Mouse (Mus musculus): ENCODE data around the gene Cul7. TPM values are rescaled to one million over a fixed set of nuclear protein-coding genes. Genes with fewer than 3 reads are reported as not detected.

Gene Cul7
- polyA plus RNA-seq, 1 experiment from 2014 or later, result 34.3 TPM

DNA sequence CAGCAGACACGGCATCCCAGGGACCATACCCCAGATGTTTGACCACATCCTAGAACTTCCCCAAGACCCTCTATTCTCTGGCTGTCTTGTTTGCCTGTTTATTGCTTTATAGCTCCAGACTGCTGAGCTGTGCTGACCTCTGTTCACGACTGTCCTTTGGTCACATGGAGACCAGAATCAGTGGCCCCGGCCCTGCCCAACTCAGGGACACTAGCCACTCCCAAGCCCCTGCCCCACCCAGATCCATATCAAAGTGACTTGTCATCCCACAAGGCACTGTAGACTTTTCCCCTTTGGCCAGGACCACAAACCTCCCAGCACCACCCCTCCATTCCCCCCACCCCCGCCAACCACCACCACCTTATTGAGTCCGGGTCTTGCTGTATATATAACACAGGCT lies 49.1 kb downstream of the Cul7 start:
- Histone ChIP-seq H3K9ac (ENCODE audit: low read length) (no peak overlapping the region), H3K4me3 (ENCODE audit: control insufficient read depth in 1 of 2, insufficient read depth in 1 of 2, low read depth in 1 of 2, low read length in 2 of 2) (no peak overlapping the region), H3K27me3 (ENCODE audit: control insufficient read depth, insufficient read depth, low read length) (no peaks in the 10 kb centered on the region), H3K4me2 (ENCODE audit: low read length) (no peak overlapping the region), H3K36me3 (ENCODE audit: control insufficient read depth, insufficient read depth, low read length) (peaks cover 28% of the 10 kb centered on the region), H3K27ac (replicated peaks in 1 of 2; ENCODE audit: control insufficient read depth in 1 of 2, insufficient read depth in 1 of 2, low read depth in 2 of 2, low read length in 2 of 2) (no peak overlapping the region), H3K4me1 (ENCODE audit: control insufficient read depth in 2 of 2, insufficient read depth in 2 of 2, low read length in 2 of 2) (peaks cover 10 to 17% of the 10 kb centered on the region in 2 experiments), H3K9me3 (ENCODE audit: control insufficient read depth, low read length) (no peaks in the 10 kb centered on the region)
- no peak for ATAC-seq (ENCODE audit: insufficient number of reproducible peaks, insufficient read depth, low FRiP score, low read depth)
- 79% methylated on average over 5 of the region's 5 CpGs for WGBS

DNA sequence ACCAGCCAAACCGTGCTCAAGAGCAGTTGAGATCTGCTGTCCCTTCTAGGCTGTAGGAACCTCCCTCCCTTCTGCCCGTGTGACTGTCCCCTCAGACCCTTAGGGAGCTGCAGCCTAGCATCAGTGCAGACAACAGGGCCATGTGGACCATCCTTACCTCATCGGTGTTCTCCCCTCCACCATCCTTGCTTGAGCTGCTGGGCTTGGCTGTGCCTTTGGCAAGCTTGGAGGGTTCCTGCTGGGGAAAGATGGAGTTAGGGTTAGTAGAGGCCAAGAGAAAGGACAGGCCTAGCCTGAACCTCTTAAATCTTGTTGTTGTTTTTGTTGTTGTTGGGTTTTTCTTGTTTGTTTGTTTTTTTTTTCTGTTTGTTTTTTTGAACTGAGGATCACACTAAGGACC lies 49.8 kb downstream of the Cul7 start:
- Histone ChIP-seq H3K4me2 (ENCODE audit: low read length) (no peak overlapping the region), H3K4me3 (ENCODE audit: control insufficient read depth in 1 of 2, insufficient read depth in 1 of 2, low read depth in 1 of 2, low read length in 2 of 2) (no peak overlapping the region), H3K27me3 (ENCODE audit: control insufficient read depth, insufficient read depth, low read length) (no peaks in the 10 kb centered on the region), H3K27ac (replicated peaks in 1 of 2; ENCODE audit: control insufficient read depth in 1 of 2, insufficient read depth in 1 of 2, low read depth in 2 of 2, low read length in 2 of 2) (no peak overlapping the region), H3K36me3 (ENCODE audit: control insufficient read depth, insufficient read depth, low read length) (peaks cover 23% of the 10 kb centered on the region), H3K9me3 (ENCODE audit: control insufficient read depth, low read length) (no peaks in the 10 kb centered on the region), H3K9ac (ENCODE audit: low read length) (no peak overlapping the region), H3K4me1 (ENCODE audit: control insufficient read depth in 2 of 2, insufficient read depth in 2 of 2, low read length in 2 of 2) (peaks cover 10 to 17% of the 10 kb centered on the region in 2 experiments)
- 93% methylated on average over 3 of the region's 3 CpGs for WGBS
- no peak for ATAC-seq (ENCODE audit: insufficient number of reproducible peaks, insufficient read depth, low FRiP score, low read depth)

DNA sequence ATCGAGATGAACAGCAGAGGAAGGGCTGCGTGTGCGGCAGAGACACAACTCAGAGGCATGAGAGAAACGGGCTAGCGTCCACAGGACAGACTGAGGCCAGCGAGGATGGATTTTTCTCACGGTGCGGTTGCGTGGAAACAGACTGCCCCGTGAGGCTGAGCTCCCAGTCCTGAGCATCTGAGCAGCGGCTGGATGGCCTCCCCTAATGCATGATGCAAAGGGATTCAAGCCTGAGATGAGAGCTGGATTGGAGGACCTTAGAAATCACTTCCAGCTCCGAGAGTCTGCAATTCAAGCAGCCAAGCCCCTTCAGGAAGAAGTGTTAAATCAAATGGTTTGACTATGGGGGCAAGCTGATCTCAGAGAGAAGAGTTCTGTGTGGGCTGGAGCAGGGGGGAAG lies 51.4 kb downstream of the Cul7 start:
- 80% methylated on average over 12 of the region's 12 CpGs for WGBS
- Histone ChIP-seq H3K9ac (ENCODE audit: low read length) (no peak overlapping the region), H3K9me3 (ENCODE audit: control insufficient read depth, low read length) (no peaks in the 10 kb centered on the region), H3K4me1 (ENCODE audit: control insufficient read depth in 2 of 2, insufficient read depth in 2 of 2, low read length in 2 of 2) (peaks cover 10 to 22% of the 10 kb centered on the region in 2 experiments), H3K4me2 (ENCODE audit: low read length) (no peak overlapping the region), H3K27ac (replicated peaks in 1 of 2; ENCODE audit: control insufficient read depth in 1 of 2, insufficient read depth in 1 of 2, low read depth in 2 of 2, low read length in 2 of 2) (no peak overlapping the region), H3K4me3 (ENCODE audit: control insufficient read depth in 1 of 2, insufficient read depth in 1 of 2, low read depth in 1 of 2, low read length in 2 of 2) (no peak overlapping the region), H3K36me3 (ENCODE audit: control insufficient read depth, insufficient read depth, low read length) (peaks cover 23% of the 10 kb centered on the region), H3K27me3 (ENCODE audit: control insufficient read depth, insufficient read depth, low read length) (no peaks in the 10 kb centered on the region)
- ATAC-seq (ENCODE audit: insufficient number of reproducible peaks, insufficient read depth, low FRiP score, low read depth), result no peak

DNA sequence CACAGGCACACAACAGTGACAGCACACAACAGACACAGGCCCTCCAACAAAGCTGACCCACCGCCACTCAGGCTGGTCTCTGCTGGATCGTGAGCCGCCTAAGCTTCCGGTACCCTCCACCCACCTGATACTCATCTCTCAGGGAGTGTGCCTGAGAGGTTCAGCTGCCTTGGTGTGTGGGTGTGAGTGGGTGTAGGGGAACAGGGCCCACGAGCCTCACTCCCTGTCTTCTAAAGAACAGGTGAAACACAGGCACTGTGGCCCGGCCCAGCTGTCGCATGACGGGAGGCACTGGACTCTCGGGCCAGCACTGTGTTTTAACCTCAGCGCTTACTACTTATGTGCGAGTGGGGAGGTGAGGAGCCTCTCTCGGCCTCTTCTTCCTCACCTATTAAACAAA lies 52.0 kb downstream of the Cul7 start:
- Histone ChIP-seq H3K27ac (replicated peaks in 1 of 2; ENCODE audit: control insufficient read depth in 1 of 2, insufficient read depth in 1 of 2, low read depth in 2 of 2, low read length in 2 of 2) (no peak overlapping the region), H3K4me2 (ENCODE audit: low read length) (no peak overlapping the region), H3K9me3 (ENCODE audit: control insufficient read depth, low read length) (no peaks in the 10 kb centered on the region), H3K4me3 (ENCODE audit: control insufficient read depth in 1 of 2, insufficient read depth in 1 of 2, low read depth in 1 of 2, low read length in 2 of 2) (no peak overlapping the region), H3K9ac (ENCODE audit: low read length) (no peak overlapping the region), H3K36me3 (ENCODE audit: control insufficient read depth, insufficient read depth, low read length) (peaks cover 23% of the 10 kb centered on the region), H3K27me3 (ENCODE audit: control insufficient read depth, insufficient read depth, low read length) (no peaks in the 10 kb centered on the region), H3K4me1 (ENCODE audit: control insufficient read depth in 2 of 2, insufficient read depth in 2 of 2, low read length in 2 of 2) (peaks cover 10 to 22% of the 10 kb centered on the region in 2 experiments)
- 80% methylated on average over 12 of the region's 12 CpGs for WGBS
- no peak for ATAC-seq (ENCODE audit: insufficient number of reproducible peaks, insufficient read depth, low FRiP score, low read depth)

DNA sequence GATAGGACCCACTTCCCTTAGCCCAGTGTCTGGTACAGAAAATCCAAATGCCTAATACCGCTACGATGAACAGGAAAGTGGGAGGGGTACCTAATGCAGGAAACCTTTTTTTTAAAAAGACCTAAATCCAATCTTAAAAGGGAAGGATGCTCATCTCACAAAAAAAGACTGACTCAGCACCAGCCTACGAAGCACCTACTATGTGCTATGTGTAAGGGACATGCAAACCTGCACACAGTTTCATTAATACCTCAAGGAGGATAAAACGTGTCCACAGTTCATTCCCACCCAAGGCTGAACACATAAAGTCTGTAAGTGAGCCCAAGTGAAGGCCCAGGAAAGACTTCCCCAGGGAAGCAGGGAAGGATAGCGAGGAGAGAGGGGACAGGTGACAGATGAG lies 52.4 kb downstream of the Cul7 start:
- Histone ChIP-seq H3K27me3 (ENCODE audit: control insufficient read depth, insufficient read depth, low read length) (no peaks in the 10 kb centered on the region), H3K4me3 (ENCODE audit: control insufficient read depth in 1 of 2, insufficient read depth in 1 of 2, low read depth in 1 of 2, low read length in 2 of 2) (no peak overlapping the region), H3K9me3 (ENCODE audit: control insufficient read depth, low read length) (no peaks in the 10 kb centered on the region), H3K4me2 (ENCODE audit: low read length) (no peak overlapping the region), H3K4me1 (ENCODE audit: control insufficient read depth in 2 of 2, insufficient read depth in 2 of 2, low read length in 2 of 2) (peaks cover 10 to 22% of the 10 kb centered on the region in 2 experiments), H3K9ac (ENCODE audit: low read length) (peak overlapping the region; percentile 90; the same call in 1 of the 2 replicates), H3K36me3 (ENCODE audit: control insufficient read depth, insufficient read depth, low read length) (peaks cover 23% of the 10 kb centered on the region), H3K27ac (replicated peaks in 1 of 2; ENCODE audit: control insufficient read depth in 1 of 2, insufficient read depth in 1 of 2, low read depth in 2 of 2, low read length in 2 of 2) (no peak overlapping the region)
- 86% methylated on average over 5 of the region's 5 CpGs for WGBS
- ATAC-seq (ENCODE audit: insufficient number of reproducible peaks, insufficient read depth, low FRiP score, low read depth), result no peak

DNA sequence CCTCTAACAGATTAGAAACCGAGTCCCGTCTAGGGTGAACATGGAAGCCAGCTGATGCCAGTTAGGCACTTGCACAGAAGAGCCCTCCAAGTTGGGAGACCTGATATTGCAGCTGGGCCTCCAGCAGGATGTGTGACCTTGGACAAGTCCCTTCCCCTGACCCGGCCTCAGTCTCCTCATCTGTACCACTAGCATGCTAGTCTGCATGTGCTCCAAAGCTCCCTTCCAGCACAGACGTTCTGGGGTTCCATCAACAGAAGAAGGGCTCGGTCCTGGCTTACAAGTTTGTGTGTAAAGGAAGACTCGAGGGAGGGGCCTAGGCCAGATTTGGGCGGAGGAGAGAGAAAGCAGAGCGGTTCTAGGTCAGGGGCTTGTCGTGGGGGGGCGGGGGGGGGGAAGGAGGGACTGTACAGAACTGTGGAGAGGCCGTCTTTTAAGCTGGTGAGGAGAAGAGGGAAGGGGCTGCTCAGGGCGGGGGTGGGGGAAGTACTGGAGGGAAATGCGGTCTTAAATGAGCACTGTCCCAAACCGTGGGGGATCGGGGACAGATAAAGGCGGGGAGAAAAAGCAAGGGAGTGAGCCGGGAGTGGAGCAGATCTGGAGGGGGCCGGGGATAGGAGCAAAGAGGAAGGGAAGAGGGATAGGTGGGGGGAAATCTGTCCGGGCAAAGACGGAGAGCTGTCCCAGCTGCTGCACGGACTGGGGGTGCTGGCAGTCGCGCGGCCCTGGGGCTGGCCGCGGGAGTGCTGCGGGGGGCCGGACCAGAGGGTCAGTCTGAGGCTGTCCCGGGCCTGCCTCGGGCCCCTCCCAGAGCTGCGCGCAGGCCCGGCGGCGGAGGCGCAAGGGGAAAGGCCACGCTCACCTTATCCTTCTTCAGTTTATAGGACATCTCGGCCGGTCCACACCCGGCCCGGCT lies 54.1 kb downstream of the Cul7 start:
- peak overlapping the region; percentile 66 for H3K4me2 ChIP-seq (ENCODE audit: low read length)
- WGBS, result 3% methylated on average over 33 of the region's 41 CpGs
- peak; percentile 73 for ATAC-seq (ENCODE audit: insufficient number of reproducible peaks, insufficient read depth, low FRiP score, low read depth)

DNA sequence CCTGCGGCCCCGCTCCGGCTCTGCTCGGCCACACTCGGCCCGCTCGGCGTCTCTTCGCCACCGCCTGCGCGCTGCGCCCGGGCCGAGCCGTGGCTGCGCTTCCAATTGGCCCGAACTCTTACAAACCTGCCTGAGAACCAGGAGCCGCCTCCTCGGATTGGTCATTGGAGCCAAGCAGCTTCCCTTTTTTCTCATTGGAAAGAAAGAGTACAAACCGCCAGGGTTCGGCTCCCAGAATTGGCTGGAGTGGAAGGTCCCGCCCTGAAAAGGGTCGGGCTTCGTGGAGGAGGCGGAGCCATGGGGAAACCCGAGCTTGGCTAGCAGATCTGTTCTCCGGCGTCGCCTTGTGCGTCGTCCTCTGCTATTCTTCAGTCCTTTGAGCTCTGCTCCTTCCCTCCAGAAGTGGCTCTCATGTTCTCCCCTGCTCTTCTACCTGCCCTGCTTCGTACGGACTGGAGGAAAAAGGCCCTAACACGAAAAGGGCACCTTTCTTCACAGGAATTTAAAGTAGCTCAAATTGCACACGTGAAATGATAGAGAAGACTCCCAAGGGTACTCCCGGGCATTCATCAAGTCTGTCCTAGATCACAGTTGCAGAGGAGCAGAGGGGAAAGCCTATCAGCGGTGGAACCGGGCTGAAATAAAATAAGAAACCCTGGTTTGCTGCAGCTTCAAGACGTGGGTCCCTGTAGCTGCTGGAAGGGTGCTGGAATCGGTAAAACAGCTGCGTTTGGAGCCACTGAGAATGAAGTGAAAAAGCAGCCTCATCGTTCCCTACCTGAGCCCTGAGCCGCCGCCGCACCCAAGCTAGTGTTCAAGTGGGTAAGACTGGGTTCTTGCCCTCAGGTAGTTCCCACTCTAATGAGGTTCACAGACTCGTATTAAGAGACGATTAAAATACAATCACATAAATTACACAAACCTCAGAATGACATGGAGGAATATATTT lies 55.0 kb downstream of the Cul7 start, which contains the start of gene Ppp2r5d:
Gene Ppp2r5d (minus strand): TSS at position 225 of the 949 bp plus-strand sequence.
- peak within 1 kb of the TSS; percentile 89 to 92 for H3K27ac ChIP-seq (replicated peaks in 1 of 2; ENCODE audit: control insufficient read depth in 1 of 2, insufficient read depth in 1 of 2, low read depth in 2 of 2, low read length in 2 of 2)
- ATAC-seq (ENCODE audit: insufficient number of reproducible peaks, insufficient read depth, low FRiP score, low read depth), result peak; percentile 93
- peak within 1 kb of the TSS; percentile 77 for H3K4me2 ChIP-seq (ENCODE audit: low read length)
- peak within 1 kb of the TSS; percentile 78 to 92 for H3K4me3 ChIP-seq (ENCODE audit: control insufficient read depth in 1 of 2, insufficient read depth in 1 of 2, low read depth in 1 of 2, low read length in 2 of 2)
- peaks cover 10 to 22% of the 10 kb centered on the region in 2 experiments for H3K4me1 ChIP-seq (ENCODE audit: control insufficient read depth in 2 of 2, insufficient read depth in 2 of 2, low read length in 2 of 2)
- H3K27me3 ChIP-seq (ENCODE audit: control insufficient read depth, insufficient read depth, low read length), result no peaks in the 10 kb centered on the region
- no peaks in the 10 kb centered on the region for H3K9me3 ChIP-seq (ENCODE audit: control insufficient read depth, low read length)
- WGBS, result under 1% methylated on average over 48 of the region's 48 CpGs
- H3K9ac ChIP-seq (ENCODE audit: low read length), result peak within 1 kb of the TSS; percentile 90
- peaks cover under 1% of the 10 kb centered on the region; the same call in 1 of the 2 replicates for H3K36me3 ChIP-seq (ENCODE audit: control insufficient read depth, insufficient read depth, low read length)

More for the DNA sequence above, 54.1 kb downstream of the Cul7 start:
- peaks cover 10% of the 10 kb centered on the region for H3K36me3 ChIP-seq (ENCODE audit: control insufficient read depth, insufficient read depth, low read length)
- no peaks in the 10 kb centered on the region for H3K27me3 ChIP-seq (ENCODE audit: control insufficient read depth, insufficient read depth, low read length)
- peak overlapping the region; percentile 83 to 84 for H3K27ac ChIP-seq (replicated peaks in 1 of 2; ENCODE audit: control insufficient read depth in 1 of 2, insufficient read depth in 1 of 2, low read depth in 2 of 2, low read length in 2 of 2)
- peaks cover 10 to 22% of the 10 kb centered on the region in 2 experiments for H3K4me1 ChIP-seq (ENCODE audit: control insufficient read depth in 2 of 2, insufficient read depth in 2 of 2, low read length in 2 of 2)
- H3K9me3 ChIP-seq (ENCODE audit: control insufficient read depth, low read length), result no peaks in the 10 kb centered on the region
- peak overlapping the region; percentile 78 to 92 for H3K4me3 ChIP-seq (ENCODE audit: control insufficient read depth in 1 of 2, insufficient read depth in 1 of 2, low read depth in 1 of 2, low read length in 2 of 2)
- peak overlapping the region; percentile 90 for H3K9ac ChIP-seq (ENCODE audit: low read length)

All from heart, embryonic 14.5 days (tissue).